Mouse (Mus musculus): ENCODE results near the gene Babam2. TPM values are rescaled to one million over a fixed set of nuclear protein-coding genes. Genes with fewer than 3 reads are reported as not detected.
"Not testable (repeated sequence)": the region's sequence is repeated elsewhere in the genome, so short reads cannot be mapped to it uniquely, and the experiment has no call there.

Babam2 gene
- total RNA-seq, 2 experiments from 2014 or later = 39.5 to 41.2 TPM

DNA sequence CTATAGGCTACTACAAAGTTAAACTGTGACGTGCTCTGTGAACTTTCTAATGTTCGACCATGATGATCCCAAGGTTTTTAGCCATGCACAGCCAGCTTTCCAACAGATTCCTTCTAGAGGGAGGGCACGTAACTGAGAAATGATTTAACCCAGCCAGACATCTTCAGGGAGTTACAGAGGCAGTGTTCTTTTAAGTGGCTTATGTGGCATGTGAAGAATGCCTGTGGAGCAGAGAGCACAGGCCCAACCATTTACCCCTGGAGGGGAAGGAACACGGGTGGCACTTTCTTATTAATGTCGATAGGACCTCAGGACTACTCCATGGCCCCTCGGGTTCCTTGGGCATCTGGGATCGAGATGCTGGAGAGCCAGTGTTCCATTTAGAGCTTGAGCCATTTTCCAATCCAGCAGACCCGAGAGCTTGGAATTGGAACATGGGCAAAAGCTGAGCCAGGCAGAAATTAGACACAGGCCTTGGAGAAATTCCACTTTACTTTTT is 233.7 kb downstream of the Babam2 start:
- no peak for DNase-seq (ENCODE audit: low spot score in 2 of 2)

DNA sequence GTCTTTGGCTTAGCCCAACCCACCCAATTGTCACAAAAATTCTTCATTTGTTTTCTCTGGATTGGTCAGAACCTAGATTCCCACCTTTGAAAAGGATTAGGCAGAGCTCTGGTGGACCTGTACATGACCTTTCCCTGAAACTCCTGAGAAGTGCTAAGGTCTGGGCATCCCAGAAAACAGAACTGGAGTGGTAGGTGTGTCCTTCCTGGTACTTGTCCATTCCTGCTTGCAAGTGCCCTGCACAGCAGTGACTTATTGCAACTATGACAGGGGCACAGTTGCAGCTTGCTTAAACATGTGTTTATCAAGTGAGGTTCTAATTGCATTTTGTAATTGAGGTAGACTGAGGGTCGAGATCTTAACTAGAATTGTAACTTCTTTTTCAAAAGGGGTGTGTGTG is 234.2 kb downstream of the Babam2 start:
- no peak for DNase-seq (ENCODE audit: low spot score in 2 of 2)

DNA sequence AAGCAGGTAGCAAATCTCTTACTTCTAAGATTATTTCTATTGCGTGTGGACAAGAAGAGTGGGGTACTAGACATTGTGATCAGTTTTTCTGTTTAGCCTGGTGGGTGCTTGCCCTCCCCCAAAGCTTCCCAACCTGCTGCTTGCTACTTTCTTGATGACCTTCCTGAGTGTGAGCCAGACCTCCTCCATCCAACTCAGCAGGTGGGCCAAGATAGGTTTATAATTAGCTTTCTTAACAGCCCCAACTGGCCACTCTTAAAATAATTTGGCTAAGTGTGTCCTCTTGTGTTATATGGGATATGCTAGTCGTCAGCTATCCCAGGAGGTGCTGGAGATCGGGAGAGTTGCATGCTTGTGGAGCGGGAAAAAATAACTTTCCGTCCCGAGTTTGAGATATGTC is 235.8 kb downstream of the Babam2 start:
- DNase-seq (ENCODE audit: low spot score in 2 of 2) = no peak

DNA sequence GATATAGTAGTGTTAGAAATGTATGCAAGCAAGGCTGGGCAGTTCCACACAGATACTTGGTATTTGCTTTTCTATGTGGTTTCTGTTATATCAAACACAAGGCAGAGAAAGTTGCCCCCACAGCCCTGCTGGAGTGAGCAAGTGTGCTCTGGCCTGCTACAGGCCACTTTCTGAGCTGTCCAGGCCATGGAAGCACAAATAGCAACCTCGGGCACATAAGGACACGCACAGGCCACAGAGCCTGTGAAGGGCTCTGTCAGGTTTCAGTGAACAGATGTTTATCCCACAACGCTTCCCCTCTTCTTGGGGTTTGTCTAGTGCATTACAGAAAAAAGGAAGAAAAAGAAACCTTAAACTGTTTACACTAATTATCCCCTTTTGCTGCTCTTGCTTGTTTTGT is 236.9 kb downstream of the Babam2 start:
- DNase-seq (ENCODE audit: low spot score in 2 of 2) = no peak

DNA sequence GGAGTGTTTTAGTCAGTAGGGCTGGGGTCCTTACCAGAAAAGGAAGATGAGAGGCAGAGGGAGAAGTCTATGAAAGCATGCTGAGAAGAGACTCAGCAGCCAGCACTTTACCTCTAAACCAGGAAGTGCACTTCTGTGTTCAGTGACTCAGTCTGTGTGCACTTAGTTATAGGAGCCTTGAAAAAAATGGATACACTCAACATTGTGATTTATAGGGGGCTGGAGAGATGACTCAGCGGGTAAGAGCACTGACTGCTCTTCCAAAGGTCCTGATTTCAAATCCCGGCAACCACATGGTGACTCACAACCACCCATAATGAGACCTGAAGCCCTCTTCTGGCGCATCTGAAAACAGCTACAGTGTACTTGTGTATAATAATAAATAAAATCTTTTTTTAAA is 238.5 kb downstream of the Babam2 start:
- no peak for DNase-seq (ENCODE audit: low spot score in 2 of 2)

DNA sequence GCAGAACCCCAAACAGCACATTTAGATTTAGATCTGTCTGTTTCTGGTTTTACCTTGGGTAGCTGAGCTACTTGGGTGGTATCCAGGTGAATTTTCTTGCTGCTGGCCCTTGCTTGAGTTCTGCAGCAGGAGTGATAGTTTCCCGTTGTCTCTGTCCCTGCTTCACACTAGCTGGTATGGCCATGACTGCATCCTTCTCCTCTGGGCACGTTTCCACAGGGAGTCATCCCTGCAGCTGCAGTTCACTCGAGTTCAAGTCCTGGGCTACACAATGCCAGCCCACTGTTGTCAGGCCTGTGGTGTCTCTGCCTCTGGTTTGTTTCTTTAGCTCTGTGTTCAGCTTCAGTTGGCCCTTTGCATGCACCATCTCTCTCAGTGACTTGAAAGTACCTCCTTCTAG is 239.0 kb downstream of the Babam2 start:
- DNase-seq (ENCODE audit: low spot score in 2 of 2) = no peak

DNA sequence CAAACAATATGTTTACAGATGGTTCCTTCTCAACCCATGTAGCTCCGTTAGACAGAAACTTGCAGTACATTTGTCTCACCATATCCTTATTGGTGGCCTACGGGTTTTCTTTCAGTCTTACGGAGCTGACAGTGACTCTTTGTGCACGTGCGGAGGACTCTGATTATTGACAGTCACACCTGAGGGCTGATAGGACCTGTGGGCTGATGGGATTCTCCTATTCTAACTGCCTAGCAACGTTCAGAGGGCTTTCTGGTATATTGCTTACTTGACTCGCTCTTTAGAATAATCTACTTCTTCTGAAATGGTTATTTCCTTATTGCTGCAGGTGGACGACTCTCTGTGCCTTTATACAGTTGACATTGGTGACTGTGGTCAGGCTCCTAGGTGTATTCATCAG is 243.4 kb downstream of the Babam2 start:
- DNase-seq (ENCODE audit: low spot score in 2 of 2) = no peak

DNA sequence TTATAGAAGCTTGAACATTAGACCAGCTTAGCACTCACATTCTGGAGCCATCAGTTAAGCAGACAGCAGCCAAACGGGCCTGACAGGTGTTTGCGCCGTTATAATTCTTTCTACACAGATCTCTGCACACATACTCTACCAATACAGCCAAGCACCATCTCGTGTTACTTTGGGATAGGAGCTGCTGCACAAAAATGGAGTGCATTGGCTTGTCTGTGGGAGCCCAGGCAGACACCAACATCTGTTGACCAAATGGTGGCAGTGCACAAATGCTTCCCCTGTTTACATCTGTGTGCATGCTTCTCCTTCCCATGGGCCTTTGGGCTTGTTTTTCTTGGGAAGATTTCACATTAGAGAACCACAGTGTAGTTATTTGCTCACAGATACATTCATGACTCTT is 249.7 kb downstream of the Babam2 start:
- DNase-seq (ENCODE audit: low spot score in 2 of 2) = no peak

DNA sequence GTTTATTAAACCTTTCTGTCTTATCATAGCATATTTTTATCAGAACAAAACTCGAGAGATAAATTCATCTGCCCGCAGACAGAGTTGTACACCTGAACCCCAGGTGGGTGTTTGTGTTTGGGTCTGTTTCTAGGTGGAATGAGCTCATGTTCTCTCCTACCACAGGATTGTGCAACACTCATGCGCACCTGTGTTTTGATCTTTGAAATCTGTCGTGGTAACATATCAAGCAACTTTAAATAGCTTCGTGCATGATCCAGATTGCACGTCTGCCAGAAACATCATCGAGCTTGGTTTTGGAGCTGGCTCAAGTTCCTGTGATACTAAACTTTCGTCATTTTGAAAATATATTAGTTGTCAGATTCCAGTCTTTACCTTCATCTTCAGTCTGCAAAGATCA is 251.9 kb downstream of the Babam2 start:
- no peak for DNase-seq (ENCODE audit: low spot score in 2 of 2)

DNA sequence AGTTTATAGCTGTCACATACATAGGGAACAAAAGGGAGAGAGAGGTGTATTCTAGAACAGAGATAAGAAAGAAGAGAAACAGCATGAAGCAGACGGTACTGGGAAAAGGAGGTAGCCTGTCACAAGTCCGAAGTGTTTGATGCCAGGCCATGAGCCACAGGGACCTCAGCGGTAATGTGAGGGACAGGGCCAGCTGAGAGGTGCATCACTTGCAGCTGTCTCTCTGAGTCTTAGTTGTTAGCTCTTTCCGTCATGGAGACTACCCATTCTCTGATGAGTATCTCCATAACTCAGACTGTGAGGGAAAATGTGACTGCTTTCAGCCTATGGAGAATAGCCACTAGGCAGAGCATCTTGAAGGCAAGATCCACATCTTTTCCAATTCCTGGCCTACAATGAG is 253.0 kb downstream of the Babam2 start:
- no peak for DNase-seq (ENCODE audit: low spot score in 2 of 2)

DNA sequence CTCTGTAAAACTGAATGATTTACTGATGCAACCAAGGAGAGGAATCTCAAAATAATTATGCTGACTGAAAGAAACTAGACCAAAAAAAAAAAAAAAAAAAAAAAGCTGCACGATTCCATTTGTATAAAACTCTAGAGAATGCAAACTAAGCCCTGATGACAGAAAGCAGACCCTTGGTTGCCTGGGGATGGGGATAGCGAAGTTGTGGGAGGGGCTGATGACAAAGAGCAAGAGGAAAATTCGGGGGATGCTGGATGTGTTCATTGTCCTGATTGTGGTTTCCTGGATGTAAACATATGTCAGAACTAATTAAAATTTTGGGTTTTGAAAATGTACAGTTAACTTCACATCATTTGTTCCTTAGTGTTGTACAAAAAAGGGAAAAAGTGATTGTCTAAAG is 257.7 kb downstream of the Babam2 start:
- no peak for DNase-seq (ENCODE audit: low spot score in 2 of 2)

DNA sequence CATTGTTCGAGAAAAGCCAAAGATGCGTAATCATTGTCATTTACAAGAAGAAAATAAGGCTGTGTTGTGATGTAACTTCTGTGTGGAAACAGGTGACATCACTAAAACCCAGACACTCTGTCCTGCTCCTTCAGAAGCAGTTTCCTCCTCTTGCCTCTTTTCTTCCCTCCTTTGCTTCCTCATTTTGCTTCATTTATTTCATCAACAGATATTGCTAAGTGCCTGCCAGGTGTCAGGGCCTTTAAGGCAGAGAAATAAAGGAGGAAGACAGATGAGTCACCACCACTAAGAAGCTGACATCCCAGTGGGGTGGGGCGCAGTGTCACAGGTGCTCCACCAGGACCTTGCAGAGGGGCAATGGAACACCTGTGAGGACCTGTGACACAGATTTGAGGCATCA is 258.9 kb downstream of the Babam2 start:
- no peak for DNase-seq (ENCODE audit: low spot score in 2 of 2)

DNA sequence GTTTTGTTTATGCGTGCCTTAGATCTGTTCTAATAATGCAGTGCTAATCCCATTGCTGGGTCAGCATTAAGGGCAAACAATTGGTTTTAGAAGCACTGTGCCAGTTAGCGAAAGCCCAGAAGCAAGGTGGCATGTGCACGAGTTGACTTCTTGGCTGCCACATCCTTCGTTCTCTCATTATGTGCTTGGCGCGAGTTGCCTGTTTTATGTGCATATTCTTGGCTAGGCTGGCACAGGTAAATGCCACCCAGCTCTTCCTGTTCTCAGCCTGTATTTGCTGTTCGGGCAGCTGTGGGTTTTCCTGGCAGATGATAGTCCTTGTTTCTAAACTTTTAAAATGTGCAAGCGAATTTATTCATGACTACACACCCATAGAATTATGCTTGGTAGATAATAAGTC is 262.4 kb downstream of the Babam2 start:
- DNase-seq (ENCODE audit: low spot score in 2 of 2) = no peak

DNA sequence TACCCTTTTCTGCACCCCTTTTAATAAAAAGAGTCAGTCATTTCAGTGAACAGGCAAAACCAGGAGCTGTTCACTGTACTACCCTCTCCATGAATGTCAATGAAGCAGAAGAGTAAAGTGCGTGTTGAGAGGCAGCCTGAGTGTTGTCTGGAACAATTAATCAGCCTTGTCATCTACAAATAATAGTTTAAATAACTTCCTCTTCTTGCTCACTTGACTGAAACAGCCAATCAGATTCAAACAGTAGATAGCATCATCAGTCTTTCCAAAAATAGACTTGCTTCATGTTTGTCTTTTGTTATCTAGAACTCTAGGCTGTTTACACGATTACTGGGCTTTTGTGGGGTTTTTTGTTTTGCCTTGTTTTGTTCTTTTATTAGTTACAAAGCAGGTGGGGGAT is 263.9 kb downstream of the Babam2 start:
- DNase-seq (ENCODE audit: low spot score in 2 of 2) = no peak

DNA sequence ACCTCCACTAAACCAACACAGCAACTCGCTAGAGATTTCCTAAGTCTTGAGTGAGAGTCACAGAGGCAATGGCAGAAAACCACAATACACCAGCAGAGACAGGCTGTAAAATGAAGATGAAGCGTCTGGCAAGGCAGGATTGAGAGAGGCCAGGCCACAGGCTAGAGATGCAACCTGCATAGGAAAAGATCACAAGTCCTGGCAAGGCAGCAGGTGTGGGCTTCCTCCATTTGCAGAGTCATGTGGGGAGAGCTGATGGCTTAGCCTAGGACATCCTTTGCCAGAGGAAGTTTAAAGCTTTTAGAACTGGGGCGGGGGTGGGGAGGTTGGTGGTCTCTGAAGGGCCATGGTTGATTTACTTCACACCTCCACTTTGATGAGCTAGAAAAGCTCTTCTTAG is 264.9 kb downstream of the Babam2 start:
- DNase-seq (ENCODE audit: low spot score in 2 of 2) = no peak

DNA sequence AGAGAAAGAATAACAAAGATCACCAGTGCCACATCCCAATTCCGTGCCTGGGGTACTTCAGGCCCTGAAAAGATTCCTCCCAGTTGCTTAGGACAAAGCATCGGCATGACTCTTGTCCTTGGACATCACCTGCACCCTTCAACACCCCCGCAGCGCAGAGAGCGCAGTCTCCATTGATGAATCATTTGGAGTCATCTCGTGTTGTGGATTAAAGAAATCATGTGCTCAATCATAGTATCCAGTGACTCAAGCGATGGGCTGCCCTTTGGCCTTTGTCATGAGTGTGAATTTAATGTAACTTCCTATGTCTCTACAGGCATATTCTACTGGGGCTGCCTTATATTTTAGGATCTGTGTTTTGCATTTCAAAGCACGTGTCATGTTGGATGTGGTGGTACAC is 265.9 kb downstream of the Babam2 start:
- DNase-seq (ENCODE audit: low spot score in 2 of 2) = no peak

DNA sequence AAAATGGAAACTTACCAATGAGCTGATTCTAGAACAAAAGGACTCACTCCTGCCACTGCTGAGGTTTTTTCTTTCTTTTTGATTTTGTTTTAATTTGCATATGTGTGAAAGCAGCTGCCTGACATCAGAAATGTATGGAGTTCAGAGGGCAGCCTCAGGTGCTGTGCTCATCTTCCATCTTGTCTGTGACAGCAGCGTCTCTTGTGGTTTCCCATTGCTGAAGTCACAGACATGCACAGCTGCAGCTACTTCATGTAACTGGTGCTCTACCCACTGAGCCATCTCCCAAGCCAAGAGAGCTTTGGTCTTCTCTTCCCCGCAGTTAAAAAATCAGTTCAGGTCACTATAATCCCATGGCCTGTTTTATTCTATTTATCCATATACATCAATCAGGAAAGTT is 266.4 kb downstream of the Babam2 start:
- DNase-seq (ENCODE audit: low spot score in 2 of 2) = no peak

DNA sequence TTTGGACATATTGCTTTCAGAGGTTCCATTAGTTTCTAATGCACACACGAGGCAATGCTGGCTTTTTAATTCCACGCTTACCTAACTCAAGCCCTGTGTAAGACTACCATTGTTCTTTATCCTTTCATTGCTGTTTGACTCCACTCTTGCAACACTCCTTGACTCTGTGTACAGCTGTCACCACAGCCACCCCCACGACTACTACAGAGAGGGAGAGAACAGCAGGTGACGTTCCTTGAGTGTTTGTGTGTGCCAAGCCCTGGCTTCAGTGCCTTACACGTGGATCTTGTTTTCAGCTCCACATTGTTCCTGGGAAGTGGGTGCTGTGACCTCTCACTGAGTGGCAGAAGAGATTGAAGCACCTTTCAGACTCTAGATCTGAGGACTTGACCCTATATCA is 269.3 kb downstream of the Babam2 start:
- no peak for DNase-seq (ENCODE audit: low spot score in 2 of 2)

DNA sequence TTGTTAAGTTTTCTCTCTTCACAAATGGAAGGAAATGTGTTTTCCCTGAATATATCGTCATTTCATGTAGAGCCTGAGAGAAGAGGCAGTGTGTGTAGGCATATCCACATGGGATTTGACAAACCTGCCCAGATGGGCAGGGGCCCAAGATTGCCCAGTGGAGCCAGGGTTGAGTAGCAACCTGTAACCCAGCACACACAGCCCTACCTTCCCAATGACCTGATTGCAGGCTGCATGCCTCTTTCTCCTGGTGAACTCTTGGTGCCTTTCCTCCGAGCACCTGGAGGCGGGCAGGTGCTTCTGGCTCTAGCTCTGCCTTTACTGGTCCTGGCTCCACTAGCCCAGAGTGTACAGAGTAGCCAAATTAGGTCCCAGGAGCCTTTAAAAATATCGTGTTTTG is 270.0 kb downstream of the Babam2 start:
- no peak for DNase-seq (ENCODE audit: low spot score in 2 of 2)

DNA sequence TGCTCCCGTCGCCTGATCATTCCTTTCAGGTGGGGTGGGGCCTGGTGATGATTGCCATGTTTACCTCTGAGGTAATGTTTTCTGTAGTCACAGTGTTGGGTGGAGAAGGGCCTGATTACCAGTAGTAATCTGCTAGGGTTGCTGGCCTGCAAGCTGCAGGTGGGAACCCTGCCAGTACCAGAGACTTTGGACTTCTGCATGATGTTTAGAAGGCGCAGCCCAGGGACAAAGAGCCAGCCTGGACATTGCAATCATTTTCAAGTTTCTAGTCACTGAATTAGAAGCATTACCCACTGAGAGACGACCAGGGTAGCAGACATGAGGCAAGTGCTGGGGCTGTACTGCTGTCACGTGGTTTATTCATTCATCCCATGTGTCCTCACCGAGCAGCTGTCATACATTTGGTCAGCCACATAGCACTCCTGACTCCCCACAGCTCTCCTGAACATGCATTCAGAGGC is 270.6 kb downstream of the Babam2 start:
- no peak for DNase-seq (ENCODE audit: low spot score in 2 of 2)

DNA sequence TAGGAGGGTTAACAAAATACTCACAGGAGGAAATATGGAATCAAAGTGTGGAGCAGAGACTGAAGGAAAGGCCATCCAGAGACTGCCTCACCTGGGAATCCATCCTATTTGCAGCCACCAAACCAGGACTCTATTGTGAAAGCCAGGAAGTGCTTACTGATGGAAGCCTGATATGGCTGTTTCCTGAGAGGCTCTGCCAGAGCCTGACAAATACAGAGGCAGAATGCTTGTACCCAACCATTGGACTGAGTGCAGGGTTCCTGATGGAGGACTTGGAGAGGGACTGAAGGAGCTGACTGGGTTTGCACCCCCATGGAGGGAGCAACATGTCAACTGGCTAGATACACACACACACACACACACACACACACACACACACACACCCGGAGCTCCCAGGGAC is 274.9 kb downstream of the Babam2 start:
- not testable (repeated sequence) for DNase-seq (ENCODE audit: low spot score in 2 of 2)

DNA sequence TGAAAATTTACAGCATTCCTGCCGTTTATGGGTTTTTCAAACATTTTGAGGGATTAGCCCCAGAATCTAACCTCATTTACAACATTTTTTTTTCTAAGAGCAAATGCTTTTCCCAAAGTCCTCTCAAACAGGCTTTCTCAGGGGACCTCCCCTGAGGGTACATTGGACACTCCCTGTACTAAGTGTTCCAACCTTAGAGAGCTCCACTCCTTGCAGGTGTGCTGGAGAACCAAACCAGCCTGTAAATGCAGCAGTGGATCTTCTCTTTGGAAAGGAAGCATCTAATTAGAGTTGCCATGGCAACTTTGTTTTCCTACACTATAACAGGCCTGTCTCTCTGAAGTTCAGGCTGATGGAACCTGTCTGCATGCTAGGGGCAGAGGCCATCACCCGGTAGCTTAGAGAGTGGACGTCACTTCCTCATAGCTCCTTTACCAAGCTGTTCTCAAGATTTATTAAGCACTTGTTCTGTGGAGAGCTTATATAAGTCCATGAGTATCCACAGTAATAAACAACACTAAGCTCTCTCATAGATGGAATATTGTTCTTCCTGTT is 277.2 kb downstream of the Babam2 start:
- DNase-seq (ENCODE audit: low spot score in 2 of 2) = no peak

DNA sequence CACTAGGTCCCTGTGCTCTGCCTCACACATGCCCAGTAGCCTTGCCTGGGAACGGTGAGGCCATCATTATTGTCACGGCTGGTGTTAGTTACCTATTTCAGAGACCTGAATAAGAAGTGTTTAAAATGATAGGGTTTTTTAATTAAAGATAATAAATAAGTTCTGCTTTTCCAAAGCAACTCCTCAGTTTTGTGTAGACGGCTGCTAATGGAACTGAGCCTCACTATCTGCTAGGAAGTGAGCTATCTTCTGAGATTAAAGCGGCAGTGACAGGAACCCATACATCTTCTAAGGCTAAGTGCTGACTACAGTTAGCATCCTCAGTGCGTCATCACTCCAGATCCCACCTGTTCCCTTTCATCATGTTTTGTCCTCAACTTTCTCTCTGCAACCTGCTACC is 284.6 kb downstream of the Babam2 start:
- no peak for DNase-seq (ENCODE audit: low spot score in 2 of 2)

DNA sequence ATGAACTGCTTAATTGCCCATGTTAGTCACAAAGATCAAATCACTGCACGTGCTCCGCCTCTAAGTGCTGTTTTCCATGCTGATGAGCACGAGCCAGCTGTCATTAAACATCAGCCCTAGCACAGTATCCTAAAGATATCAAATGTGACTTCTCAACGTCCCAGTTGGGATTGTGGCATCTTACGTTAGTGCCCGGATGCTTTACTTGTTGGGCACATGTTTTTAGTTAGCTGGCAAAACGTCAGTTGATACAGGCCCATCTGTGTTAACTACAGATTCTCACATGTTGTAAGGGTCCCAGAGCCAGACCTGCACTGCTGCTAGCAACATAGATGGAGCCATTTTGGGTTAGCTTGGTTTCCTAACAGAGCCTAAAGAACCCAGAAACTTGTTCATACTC is 285.7 kb downstream of the Babam2 start:
- no peak for DNase-seq (ENCODE audit: low spot score in 2 of 2)
